Mouse (Mus musculus) gastrocnemius, adult 8-10 months (tissue): ENCODE measurements around the gene Pnpla6. TPM values are rescaled to one million over a fixed set of nuclear protein-coding genes. Genes with fewer than 3 reads are reported as not detected.

Experiments
- DNase-seq, 2 experiments: peaks; one replicate each; pipeline ENCODE4 v3.0.0; 2022; ENCODE audit warnings: low spot score in 2 of 2
- total RNA-seq, 4 experiments: library from RNA; stranded (reverse); gene quantifications; 2 replicates each; pipeline ENCODE4 v1.2.4; 2022

Gene Pnpla6
- total RNA-seq, 4 experiments from 2014 or later, result 5.8 to 9.8 (median 7.9) TPM

- DNase-seq, result no peak
Measured at GRCm38 (mm10) chr8:3502217-3502616, 13.0 kb upstream of the Pnpla6 start.

- no peak for DNase-seq
Measured at GRCm38 (mm10) chr8:3507979-3508754, 7.0 kb upstream of the Pnpla6 start.

GRCm38 (mm10) chr8:3514681-3515247 is 420 bp upstream of the Pnpla6 start:
- DNase-seq, result no peak

- DNase-seq, result peak in 1 of 2 experiments; percentile 18
Measured at GRCm38 (mm10) chr8:3515771-3516417, 710 bp downstream of the Pnpla6 start.

GRCm38 (mm10) chr8:3516450-3517116 is 1.4 kb downstream of the Pnpla6 start:
- DNase-seq, result peak; percentile 87 to 89

- DNase-seq, result no peak
Measured at GRCm38 (mm10) chr8:3517117-3517495, 1.9 kb downstream of the Pnpla6 start.

GRCm38 (mm10) chr8:3522007-3522697 is 7.0 kb downstream of the Pnpla6 start:
- DNase-seq, result no peak

- DNase-seq, result no peak
Measured at GRCm38 (mm10) chr8:3530816-3531215, 15.6 kb downstream of the Pnpla6 start.

- DNase-seq, result no peak
Measured at GRCm38 (mm10) chr8:3531936-3532335, 16.8 kb downstream of the Pnpla6 start.

GRCm38 (mm10) chr8:3536053-3536841 is 21.1 kb downstream of the Pnpla6 start:
- DNase-seq, result no peak

- no peak for DNase-seq
Measured at GRCm38 (mm10) chr8:3536940-3537339, 21.8 kb downstream of the Pnpla6 start.

- no peak for DNase-seq
Measured at GRCm38 (mm10) chr8:3537666-3538065, 22.5 kb downstream of the Pnpla6 start.

GRCm38 (mm10) chr8:3539146-3539545 is 24.0 kb downstream of the Pnpla6 start:
- DNase-seq, result no peak

- no peak for DNase-seq
Measured at GRCm38 (mm10) chr8:3540076-3540475, 24.9 kb downstream of the Pnpla6 start.

- DNase-seq, result no peak
Measured at GRCm38 (mm10) chr8:3546511-3546910, 31.3 kb downstream of the Pnpla6 start.

GRCm38 (mm10) chr8:3552240-3552639 is 37.1 kb downstream of the Pnpla6 start:
- DNase-seq, result no peak

GRCm38 (mm10) chr8:3556114-3556513 is 40.9 kb downstream of the Pnpla6 start:
- no peak for DNase-seq

GRCm38 (mm10) chr8:3567641-3568371 is 52.6 kb downstream of the Pnpla6 start, which contains the start of gene C330021F23Rik:
Gene C330021F23Rik (plus strand): TSS chr8:3567990.
- DNase-seq, result no peak

- no peak for DNase-seq
Measured at GRCm38 (mm10) chr8:3568378-3568777, 53.2 kb downstream of the Pnpla6 start.

GRCm38 (mm10) chr8:3569784-3570183 is 54.6 kb downstream of the Pnpla6 start:
- no peak for DNase-seq
